Mouse (Mus musculus) cortical plate, adult 2 months (tissue): ENCODE measurements around the gene Rad9a.

Experiments
- CTCF ChIP-seq: fragments of 200-500 bp; IDR thresholded peaks from 2 replicates; pipeline ENCODE4 v1.5.1; 2011; ENCODE audit warnings: mild to moderate bottlenecking, control low read depth, low read length; ENCODE audit not compliant: insufficient read depth; ENCODE audit errors: extremely low read depth
- POLR2A ChIP-seq: fragments of 200-500 bp; IDR thresholded peaks from 2 replicates; pipeline ENCODE4 v1.6.1; 2011; ENCODE audit warnings: mild to moderate bottlenecking, low read length, control low read depth; ENCODE audit not compliant: insufficient read depth; ENCODE audit errors: extremely low read depth

DNA sequence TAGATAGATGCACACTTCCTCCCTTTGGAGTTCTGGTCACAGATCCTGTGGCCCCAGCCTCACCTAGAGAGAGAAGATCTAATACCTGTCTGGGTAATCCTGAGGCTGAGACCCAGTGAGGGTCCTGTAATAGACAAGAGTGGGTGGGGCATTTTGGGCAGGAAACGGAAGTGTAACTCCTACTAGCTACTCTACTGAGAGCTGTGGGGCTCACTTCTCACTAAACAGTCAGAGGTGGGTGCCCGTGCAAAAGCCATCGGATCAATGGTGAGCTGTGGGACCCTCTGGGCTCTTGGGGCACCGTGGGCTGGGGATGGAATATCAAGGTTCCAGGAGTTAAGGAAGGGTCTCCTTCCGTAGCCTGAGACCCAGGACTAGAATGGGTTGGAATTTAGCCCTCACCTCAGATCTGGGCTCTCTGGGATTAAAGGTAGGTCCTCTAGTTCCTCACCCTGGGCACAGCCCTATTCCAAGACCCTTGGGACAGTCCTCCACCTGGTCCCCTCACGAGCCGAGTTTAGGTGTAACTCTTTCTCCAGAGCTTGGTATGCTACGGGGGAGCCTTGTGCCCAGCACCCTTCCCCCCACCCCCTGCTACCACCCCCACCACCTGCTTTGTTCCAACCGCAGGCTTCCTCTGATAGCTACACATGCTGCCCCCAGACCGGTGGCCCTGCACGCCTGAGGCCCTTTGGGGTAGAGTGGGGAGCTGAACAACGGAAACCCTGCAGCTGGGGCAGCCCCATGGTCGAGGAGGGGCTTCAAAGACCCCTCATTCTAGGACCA is 46.8 kb downstream of the Rad9a start:
- TF ChIP-seq CTCF = no peak
- TF ChIP-seq POLR2A = no peak
